Mouse (Mus musculus) limb, embryonic 13.5 days (tissue): Measurements from ENCODE around the gene Gm15056. TPM values are rescaled to one million over a fixed set of nuclear protein-coding genes. Genes with fewer than 3 reads are reported as not detected.

Experiments used
- ATAC-seq: fragments of 200-750 bp; cut with Nextera tagmentation; 2 replicates; pipeline ENCODE4 v1.8.0; 2017; ENCODE audit warnings: low read depth, moderate number of reproducible peaks, moderate TSS enrichment; ENCODE audit not compliant: low FRiP score
- H3K27ac ChIP-seq: fragments of 300-500 bp; sonication (generic); 2 replicates; pipeline ENCODE4 v1.5.1; 2015; ENCODE audit warnings: inconsistent platforms, mild to moderate bottlenecking, moderate library complexity
- H3K27me3 ChIP-seq: fragments of 300-500 bp; sonication (generic); 2 replicates; pipeline ENCODE4 v1.6.1; 2015; ENCODE audit warnings: mild to moderate bottlenecking, inconsistent platforms
- H3K36me3 ChIP-seq: fragments of 300-500 bp; sonication (generic); 2 replicates; pipeline ENCODE4 v1.6.1; 2015; ENCODE audit warnings: inconsistent platforms, mild to moderate bottlenecking, moderate library complexity
- H3K4me1 ChIP-seq: fragments of 300-500 bp; sonication (generic); 2 replicates; pipeline ENCODE4 v1.6.1; 2015; ENCODE audit warnings: inconsistent platforms
- H3K4me2 ChIP-seq: fragments of 300-500 bp; sonication (generic); replicated peaks from 2 replicates; pipeline ENCODE4 v1.6.1; 2015; ENCODE audit warnings: inconsistent platforms, mild to moderate bottlenecking, moderate library complexity
- H3K4me3 ChIP-seq: fragments of 300-500 bp; sonication (generic); 2 replicates; pipeline ENCODE4 v1.5.1; 2015; ENCODE audit warnings: moderate library complexity, mild to moderate bottlenecking, inconsistent platforms
- H3K9ac ChIP-seq: fragments of 300-500 bp; sonication (generic); 2 replicates; pipeline ENCODE4 v1.6.1; 2015; ENCODE audit warnings: mild to moderate bottlenecking, inconsistent platforms
- H3K9me3 ChIP-seq: fragments of 300-500 bp; sonication (generic); 2 replicates; pipeline ENCODE4 v1.6.1; 2016; ENCODE audit warnings: inconsistent platforms
- WGBS: fragments of 180-500 bp; shearing (Covaris S2); methylation state at CpG from one replicate; pipeline ENCODE4 v1.1.7; 2015; 5-methylcytosine and 5-hydroxymethylcytosine counted together
- polyA plus RNA-seq: library from polyadenylated mRNA; unstranded; fragments of >200 nt; fragmentation: Nextera tagmentation; extraction: Ambion mirVana; gene quantifications from 2 replicates; pipeline ENCODE4 v1.2.1, GENCODE M21; 2015

Gene Gm15056
- polyA plus RNA-seq = not detected in 2 replicates

GRCm38 (mm10) chr8:20902527-20902926 lies at the start of gene Gm15056:
Gene Gm15056 (minus strand): TSS chr8:20902627.
- Histone ChIP-seq H3K9ac (no peak within 1 kb of the TSS), H3K27me3 (no peaks in the 10 kb centered on the region), H3K4me3 (no peak within 1 kb of the TSS), H3K27ac (no peak within 1 kb of the TSS), H3K36me3 (no peaks in the 10 kb centered on the region), H3K4me1 (no peaks in the 10 kb centered on the region), H3K4me2 (no peak within 1 kb of the TSS), H3K9me3 (peaks cover 12% of the 10 kb centered on the region)
- 46% methylated on average over 2 of the region's 2 CpGs for WGBS
- ATAC-seq = no peak

GRCm38 (mm10) chr8:20944610-20945009 lies 42.2 kb upstream of the Gm15056 start, which contains the start of gene AY761185:
Gene AY761185 (minus strand): TSS chr8:20944710.
- Histone ChIP-seq H3K36me3 (no peaks in the 10 kb centered on the region), H3K4me2 (no peak within 1 kb of the TSS), H3K27ac (no peak within 1 kb of the TSS), H3K27me3 (no peaks in the 10 kb centered on the region), H3K9me3 (peaks cover 20% of the 10 kb centered on the region; the same call in 1 of the 2 replicates), H3K4me1 (no peaks in the 10 kb centered on the region), H3K9ac (no peak within 1 kb of the TSS), H3K4me3 (no peak within 1 kb of the TSS)
- ATAC-seq = no peak
- 75% methylated on average over 3 of the region's 3 CpGs for WGBS

DNA sequence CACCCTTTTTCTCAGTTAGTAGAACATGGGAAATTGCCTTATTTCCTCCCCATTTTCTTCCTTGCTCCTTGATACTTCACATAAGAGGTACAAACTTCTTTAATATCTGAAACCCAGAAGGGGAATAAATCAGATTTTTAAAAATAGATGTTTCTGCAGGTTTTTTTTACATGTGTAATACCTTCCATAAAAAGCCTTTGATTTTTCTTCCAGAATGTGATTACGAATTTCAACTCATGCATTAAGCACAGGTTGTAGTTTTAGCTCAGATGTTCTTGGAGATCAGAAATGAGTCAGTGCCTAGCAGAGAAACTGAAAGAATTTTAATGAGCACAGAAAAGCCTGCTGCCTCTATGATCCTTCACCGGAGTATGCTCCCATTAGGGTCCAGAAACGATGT lies 19.5 kb upstream of the Gm15056 start, which contains the start of gene Gm6040:
Gm6040 (minus strand) TSS at position 101 of the 400 bp plus-strand sequence.
- no peak for ATAC-seq
- H3K4me3 ChIP-seq = no peak within 1 kb of the TSS
- no peak within 1 kb of the TSS for H3K27ac ChIP-seq
- H3K9ac ChIP-seq = no peak within 1 kb of the TSS
- H3K4me2 ChIP-seq = no peak within 1 kb of the TSS
- 74% methylated on average over 3 of the region's 3 CpGs for WGBS
- no peaks in the 10 kb centered on the region for H3K4me1 ChIP-seq
- no peaks in the 10 kb centered on the region for H3K36me3 ChIP-seq
- H3K27me3 ChIP-seq = no peaks in the 10 kb centered on the region
- peaks cover 16% of the 10 kb centered on the region; the same call in 1 of the 2 replicates for H3K9me3 ChIP-seq

DNA sequence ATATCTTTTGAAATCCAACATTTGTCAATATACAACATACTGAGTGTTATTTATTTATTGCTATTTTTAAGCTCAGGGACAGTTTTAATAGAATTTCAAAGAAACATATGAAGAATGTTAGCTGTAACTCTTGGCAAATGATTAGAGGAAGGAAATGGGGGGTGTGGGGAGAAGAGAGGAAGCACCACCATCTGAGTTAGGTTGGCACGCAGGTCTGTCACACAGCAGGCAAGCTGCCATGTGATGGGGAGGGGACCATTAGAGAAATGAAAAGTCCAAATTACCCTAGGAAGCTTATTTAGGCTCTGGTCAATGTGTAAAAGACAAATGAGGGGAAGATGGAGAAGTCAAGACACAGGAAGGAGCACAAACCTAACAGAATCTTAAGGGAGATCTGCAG lies 9.9 kb upstream of the Gm15056 start:
- Histone ChIP-seq H3K27me3 (no peaks in the 10 kb centered on the region), H3K36me3 (no peaks in the 10 kb centered on the region), H3K9ac (no peak overlapping the region), H3K27ac (no peak overlapping the region), H3K4me1 (no peaks in the 10 kb centered on the region), H3K9me3 (peaks cover 9% of the 10 kb centered on the region; the same call in 1 of the 2 replicates), H3K4me3 (no peak overlapping the region), H3K4me2 (no peak overlapping the region)
- no peak for ATAC-seq
- 79% methylated on average over 1 of the region's 1 CpGs for WGBS

DNA sequence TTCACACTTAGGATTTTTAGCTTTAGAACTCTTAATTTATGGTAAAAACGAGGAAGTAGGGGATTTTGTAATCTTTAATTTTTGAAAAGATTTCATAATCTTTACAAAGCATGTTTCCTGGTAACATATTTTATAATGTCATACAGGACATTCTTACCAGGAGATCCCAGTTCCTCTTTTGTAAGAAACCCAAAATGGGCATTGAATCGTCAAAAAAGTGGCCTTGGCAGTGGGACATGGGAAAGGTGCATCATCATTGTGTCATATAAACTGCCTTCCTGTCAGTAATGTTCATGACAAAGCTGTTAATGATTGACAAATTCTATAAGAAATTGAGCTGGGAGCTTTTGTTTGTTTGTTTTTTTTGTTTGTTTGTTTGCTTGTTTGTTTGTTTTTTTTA lies 5.8 kb upstream of the Gm15056 start:
- ATAC-seq = no peak
- Histone ChIP-seq H3K9me3 (peaks cover 4% of the 10 kb centered on the region; the same call in 1 of the 2 replicates), H3K9ac (no peak overlapping the region), H3K27ac (no peak overlapping the region), H3K27me3 (no peaks in the 10 kb centered on the region), H3K4me2 (no peak overlapping the region), H3K36me3 (no peaks in the 10 kb centered on the region), H3K4me1 (no peaks in the 10 kb centered on the region), H3K4me3 (no peak overlapping the region)
- 58% methylated on average over 2 of the region's 2 CpGs for WGBS

DNA sequence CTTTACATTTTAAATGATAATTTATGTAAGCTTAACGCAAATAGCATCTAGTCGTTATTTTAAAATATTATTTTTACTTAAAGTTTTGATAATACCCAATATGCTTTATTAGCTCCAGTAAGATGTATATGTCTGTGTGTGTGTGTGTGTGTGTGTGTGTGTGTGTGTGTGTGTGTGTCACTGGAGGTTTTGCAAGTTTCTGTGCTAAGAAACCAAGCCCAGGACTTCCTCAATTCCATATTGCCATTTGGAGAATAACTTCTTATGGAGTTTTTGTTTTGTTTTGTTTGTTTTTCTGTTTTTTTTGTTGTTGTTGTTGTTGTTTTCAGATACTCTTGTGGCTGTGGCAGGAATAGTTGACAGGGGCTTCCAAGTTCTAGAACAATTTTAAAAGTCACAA lies 4.7 kb upstream of the Gm15056 start:
- Histone ChIP-seq H3K27me3 (no peaks in the 10 kb centered on the region), H3K36me3 (no peaks in the 10 kb centered on the region), H3K9ac (no peak overlapping the region), H3K4me1 (no peaks in the 10 kb centered on the region), H3K4me2 (no peak overlapping the region), H3K9me3 (no peaks in the 10 kb centered on the region; the same call in 1 of the 2 replicates), H3K27ac (no peak overlapping the region), H3K4me3 (no peak overlapping the region)
- WGBS = 92% methylated on average over 2 of the region's 2 CpGs
- no peak for ATAC-seq

- Histone ChIP-seq H3K4me2 (no peak within 1 kb of the TSS), H3K4me1 (no peaks in the 10 kb centered on the region), H3K27me3 (no peaks in the 10 kb centered on the region), H3K9me3 (peaks cover 3% of the 10 kb centered on the region), H3K9ac (no peak within 1 kb of the TSS), H3K4me3 (no peak within 1 kb of the TSS), H3K27ac (no peak within 1 kb of the TSS), H3K36me3 (no peaks in the 10 kb centered on the region)
- 89% methylated on average over 2 of the region's 2 CpGs for WGBS
- no peak for ATAC-seq
Observed at GRCm38 (mm10) chr8:20892369-20892768, 10.1 kb downstream of the Gm15056 start, which contains the start of gene Defb33. Gene Defb33 (plus strand): TSS chr8:20892669.

- Histone ChIP-seq H3K27ac (no peak overlapping the region), H3K9me3 (0 out of 2 replicates have a peak, but pooled peaks cover 4% of the 10 kb centered on the region), H3K4me3 (no peak overlapping the region), H3K4me2 (no peak overlapping the region), H3K4me1 (no peaks in the 10 kb centered on the region), H3K9ac (no peak overlapping the region), H3K36me3 (no peaks in the 10 kb centered on the region), H3K27me3 (no peaks in the 10 kb centered on the region)
- peak; percentile 51; the same call in 1 of the 2 replicates for ATAC-seq
- WGBS = 39% methylated on average over 6 of the region's 6 CpGs
Observed at GRCm38 (mm10) chr8:20874608-20875007, 27.8 kb downstream of the Gm15056 start.

Other genes starting within 250 kb of the Gm15056 start
- gene Defb33, start 10.0 kb downstream of the Gm15056 start, polyA plus RNA-seq = not detected in 2 replicates
- gene Gm6040, start 19.4 kb upstream of the Gm15056 start, polyA plus RNA-seq = not detected in 2 replicates
- not detected in 2 replicates for gene AY761185, start 42.1 kb upstream of the Gm15056 start, polyA plus RNA-seq
- gene Defa21, start 122.9 kb upstream of the Gm15056 start, polyA plus RNA-seq = not detected in 2 replicates
- not detected in 2 replicates for gene Defa23, start 152.4 kb upstream of the Gm15056 start, polyA plus RNA-seq
- gene Defa35, start 162.4 kb upstream of the Gm15056 start, polyA plus RNA-seq = not detected in 2 replicates
- gene Defa25, start 181.8 kb upstream of the Gm15056 start, polyA plus RNA-seq = not detected in 2 replicates
- gene Gm14851, start 193.4 kb upstream of the Gm15056 start, polyA plus RNA-seq = not detected in 2 replicates
- not detected in 2 replicates for gene Defa30, start 232.0 kb upstream of the Gm15056 start, polyA plus RNA-seq